Mouse (Mus musculus) c-Kit-positive CD71-negative TER-119-negative erythroid progenitor cells, embryonic 14.5 days (primary cell): ENCODE data around the gene Akap14.

Experiments used
- DNase-seq: peaks from one replicate; pipeline ENCODE4 v3.0.0-alpha.2; 2013; ENCODE audit warnings: low read depth

Akap14 gene

GRCm38 (mm10) chrX:37103826-37104225 is 64.8 kb downstream of the Akap14 start:
- no peak for DNase-seq
